Mouse (Mus musculus): ENCODE data around the gene Anxa7. TPM values are rescaled to one million over a fixed set of nuclear protein-coding genes. Genes with fewer than 3 reads are reported as not detected.

Anxa7 gene
- total RNA-seq (2012; rRNA removed) = 37.3 and 55.2 TPM in 2 replicates

- Histone ChIP-seq H3K9me3 (ENCODE audit: control insufficient read depth, insufficient read depth, low read depth, low read length) (no peaks in the 10 kb centered on the region), H3K36me3 (ENCODE audit: control insufficient read depth, insufficient read depth, low read length, poor library complexity, severe bottlenecking) (no peaks in the 10 kb centered on the region), H3K9ac (ENCODE audit: insufficient read depth, low read depth, low read length, poor library complexity, severe bottlenecking) (peak within 1 kb of the TSS; percentile 84), H3K4me1 (ENCODE audit: control insufficient read depth in 2 of 2, insufficient read depth in 2 of 2, low read length in 2 of 2, poor library complexity in 1 of 2) (peaks cover 9 to 14% of the 10 kb centered on the region in 2 experiments; a peak in 3 of 4 replicates), H3K27ac (ENCODE audit: insufficient read depth, low read depth, low read length, poor library complexity, severe bottlenecking) (peak within 1 kb of the TSS; percentile 73), H3K4me3 (ENCODE audit: insufficient read depth in 1 of 2, low read depth in 1 of 2, low read length in 2 of 2, poor library complexity in 1 of 2, severe bottlenecking in 1 of 2) (peak within 1 kb of the TSS; percentile 86 to 87)
- TF ChIP-seq MAFK (IDR thresholded peaks at IDR 0.05; ENCODE audit: insufficient read depth, low read depth, low read length) (peak; percentile 85), HCFC1 (IDR thresholded peaks at IDR 0.05; ENCODE audit: borderline replicate concordance, insufficient read depth, low read length) (no peak)
- DNase-seq (ENCODE audit: low read depth, low spot score) = peak; percentile 84
- in situ Hi-C loops (cut with MboI; ENCODE audit: low sequenced_read_pairs in 2 of 2, unreplicated experiment in 2 of 2) = loop anchor here in 1 of 2 experiments (25.0 kb wide), 1 partner anchor 92 kb away; the partner anchor contains the start of genes Dnajc9 and Mrps16
These were observed at the start of gene Anxa7 for GRCm38 (mm10) chr14:20479291-20480194. Gene Anxa7 (minus strand): TSS chr14:20480133.

- in situ Hi-C loops (cut with MboI; ENCODE audit: low sequenced_read_pairs in 2 of 2, unreplicated experiment in 2 of 2) = no loop called here
- H3K4me1 ChIP-seq (ENCODE audit: control insufficient read depth in 2 of 2, insufficient read depth in 2 of 2, low read length in 2 of 2, poor library complexity in 1 of 2) = no peaks in the 10 kb centered on the region
- no peaks in the 10 kb centered on the region for H3K36me3 ChIP-seq (ENCODE audit: control insufficient read depth, insufficient read depth, low read length, poor library complexity, severe bottlenecking)
- no peak overlapping the region for H3K9ac ChIP-seq (ENCODE audit: insufficient read depth, low read depth, low read length, poor library complexity, severe bottlenecking)
- H3K9me3 ChIP-seq (ENCODE audit: control insufficient read depth, insufficient read depth, low read depth, low read length) = no peaks in the 10 kb centered on the region
- DNase-seq (ENCODE audit: low read depth, low spot score) = no peak
- TF ChIP-seq ZC3H11A (IDR thresholded peaks at IDR 0.05; ENCODE audit: borderline replicate concordance, low read depth, low read length) (no peak), CHD2 (IDR thresholded peaks at IDR 0.05; ENCODE audit: low read depth, low read length) (no peak)
- no peak overlapping the region for H3K4me3 ChIP-seq (ENCODE audit: insufficient read depth in 1 of 2, low read depth in 1 of 2, low read length in 2 of 2, poor library complexity in 1 of 2, severe bottlenecking in 1 of 2)
- no peak overlapping the region for H3K27ac ChIP-seq (ENCODE audit: insufficient read depth, low read depth, low read length, poor library complexity, severe bottlenecking)
These were observed 49.7 kb upstream of the Anxa7 start for GRCm38 (mm10) chr14:20529643-20530042.

GRCm38 (mm10) chr14:20520179-20520578 lies 40.2 kb upstream of the Anxa7 start:
- in situ Hi-C loops (cut with MboI; ENCODE audit: low sequenced_read_pairs in 2 of 2, unreplicated experiment in 2 of 2) = no loop called here
- Histone ChIP-seq H3K4me3 (ENCODE audit: insufficient read depth in 1 of 2, low read depth in 1 of 2, low read length in 2 of 2, poor library complexity in 1 of 2, severe bottlenecking in 1 of 2) (no peak overlapping the region), H3K36me3 (ENCODE audit: control insufficient read depth, insufficient read depth, low read length, poor library complexity, severe bottlenecking) (no peaks in the 10 kb centered on the region; the same call in 1 of the 2 replicates), H3K9ac (ENCODE audit: insufficient read depth, low read depth, low read length, poor library complexity, severe bottlenecking) (no peak overlapping the region), H3K27ac (ENCODE audit: insufficient read depth, low read depth, low read length, poor library complexity, severe bottlenecking) (no peak overlapping the region), H3K9me3 (ENCODE audit: control insufficient read depth, insufficient read depth, low read depth, low read length) (no peaks in the 10 kb centered on the region), H3K4me1 (ENCODE audit: control insufficient read depth in 2 of 2, insufficient read depth in 2 of 2, low read length in 2 of 2, poor library complexity in 1 of 2) (no peaks in the 10 kb centered on the region)
- DNase-seq (ENCODE audit: low read depth, low spot score) = no peak
- TF ChIP-seq ZNF384 (IDR thresholded peaks at IDR 0.05; ENCODE audit: low read depth, low read length) = no peak
- TF ChIP-seq MAFK (IDR thresholded peaks at IDR 0.05; ENCODE audit: insufficient read depth, low read depth, low read length) = no peak
- TF ChIP-seq CHD2 (IDR thresholded peaks at IDR 0.05; ENCODE audit: low read depth, low read length) = no peak
- no peak for TF ChIP-seq ZC3H11A (IDR thresholded peaks at IDR 0.05; ENCODE audit: borderline replicate concordance, low read depth, low read length)
- no peak for TF ChIP-seq HCFC1 (IDR thresholded peaks at IDR 0.05; ENCODE audit: borderline replicate concordance, insufficient read depth, low read length)

- Histone ChIP-seq H3K9me3 (ENCODE audit: control insufficient read depth, insufficient read depth, low read depth, low read length) (no peaks in the 10 kb centered on the region), H3K9ac (ENCODE audit: insufficient read depth, low read depth, low read length, poor library complexity, severe bottlenecking) (no peak overlapping the region), H3K4me3 (ENCODE audit: insufficient read depth in 1 of 2, low read depth in 1 of 2, low read length in 2 of 2, poor library complexity in 1 of 2, severe bottlenecking in 1 of 2) (no peak overlapping the region), H3K27ac (ENCODE audit: insufficient read depth, low read depth, low read length, poor library complexity, severe bottlenecking) (no peak overlapping the region), H3K4me1 (ENCODE audit: control insufficient read depth in 2 of 2, insufficient read depth in 2 of 2, low read length in 2 of 2, poor library complexity in 1 of 2) (no peaks in the 10 kb centered on the region), H3K36me3 (ENCODE audit: control insufficient read depth, insufficient read depth, low read length, poor library complexity, severe bottlenecking) (peaks cover 3% of the 10 kb centered on the region; the same call in 1 of the 2 replicates)
- TF ChIP-seq MAFK (IDR thresholded peaks at IDR 0.05; ENCODE audit: insufficient read depth, low read depth, low read length) (no peak), ZNF384 (IDR thresholded peaks at IDR 0.05; ENCODE audit: low read depth, low read length) (no peak), CHD2 (IDR thresholded peaks at IDR 0.05; ENCODE audit: low read depth, low read length) (no peak), ZC3H11A (IDR thresholded peaks at IDR 0.05; ENCODE audit: borderline replicate concordance, low read depth, low read length) (no peak), HCFC1 (IDR thresholded peaks at IDR 0.05; ENCODE audit: borderline replicate concordance, insufficient read depth, low read length) (no peak)
- DNase-seq (ENCODE audit: low read depth, low spot score) = no peak
- in situ Hi-C loops (cut with MboI; ENCODE audit: low sequenced_read_pairs in 2 of 2, unreplicated experiment in 2 of 2) = no loop called here
These were observed 28.5 kb upstream of the Anxa7 start for GRCm38 (mm10) chr14:20508424-20508823.
